Mouse (Mus musculus) brain, embryonic 14.5 days (tissue): Measurements from ENCODE around the gene Slc27a4. TPM values are rescaled to one million over a fixed set of nuclear protein-coding genes. Genes with fewer than 3 reads are reported as not detected.

Experiments
- DNase-seq: peaks from one replicate; pipeline ENCODE4 v3.0.0-alpha.2; 2011; ENCODE audit warnings: low read depth
- CTCF ChIP-seq: fragments of 200-500 bp; IDR thresholded peaks from 2 replicates; pipeline ENCODE4 v1.5.1; 2012; ENCODE audit warnings: inconsistent platforms, mild to moderate bottlenecking, moderate library complexity, borderline replicate concordance; ENCODE audit not compliant: insufficient read depth, insufficient read length; ENCODE audit errors: extremely low read depth
- POLR2A ChIP-seq: fragments of 200-500 bp; IDR thresholded peaks from 2 replicates; pipeline ENCODE4 v1.6.1; 2012; ENCODE audit warnings: mild to moderate bottlenecking, inconsistent platforms, borderline replicate concordance; ENCODE audit not compliant: poor library complexity, insufficient read depth, insufficient read length, severe bottlenecking; ENCODE audit errors: extremely low read depth
- polyA plus RNA-seq: library from polyadenylated mRNA; depleted of rRNA; stranded (reverse); fragments of >200 nt; gene quantifications from 2 replicates; pipeline ENCODE4 v1.2.3, GENCODE M21; 2012

Slc27a4 gene
- polyA plus RNA-seq, 1 experiment: 78.8 TPM

DNA sequence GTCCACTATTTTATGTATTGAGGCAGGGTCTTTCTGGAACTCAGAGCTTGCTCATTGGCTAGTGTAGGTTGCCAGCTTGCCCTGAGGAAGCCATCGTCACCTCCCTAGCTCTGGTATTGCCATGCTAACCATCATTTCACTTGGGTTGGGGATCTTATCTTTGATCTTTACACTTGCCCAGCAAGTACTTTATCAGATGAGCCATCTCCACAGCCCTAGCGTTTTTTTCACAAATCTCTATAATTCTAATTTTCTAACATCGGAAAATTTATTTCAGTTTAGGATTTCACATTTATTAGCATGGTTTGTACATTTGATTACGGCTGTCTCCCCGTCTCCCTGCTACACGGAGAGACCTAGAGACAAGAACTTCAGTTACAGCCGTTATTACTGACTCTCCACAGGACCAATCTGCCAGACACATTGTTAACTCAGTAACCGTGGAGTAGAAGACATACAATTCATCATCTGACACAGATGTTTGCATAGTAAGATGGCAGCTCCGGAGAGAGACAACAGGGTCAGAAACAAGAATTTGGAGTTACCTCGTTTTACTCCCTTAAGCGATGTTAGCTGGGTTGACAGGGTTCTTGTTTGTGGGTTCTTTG, 24.0 kb downstream of the Slc27a4 start:
- TF ChIP-seq CTCF (no peak), POLR2A (no peak)

DNA sequence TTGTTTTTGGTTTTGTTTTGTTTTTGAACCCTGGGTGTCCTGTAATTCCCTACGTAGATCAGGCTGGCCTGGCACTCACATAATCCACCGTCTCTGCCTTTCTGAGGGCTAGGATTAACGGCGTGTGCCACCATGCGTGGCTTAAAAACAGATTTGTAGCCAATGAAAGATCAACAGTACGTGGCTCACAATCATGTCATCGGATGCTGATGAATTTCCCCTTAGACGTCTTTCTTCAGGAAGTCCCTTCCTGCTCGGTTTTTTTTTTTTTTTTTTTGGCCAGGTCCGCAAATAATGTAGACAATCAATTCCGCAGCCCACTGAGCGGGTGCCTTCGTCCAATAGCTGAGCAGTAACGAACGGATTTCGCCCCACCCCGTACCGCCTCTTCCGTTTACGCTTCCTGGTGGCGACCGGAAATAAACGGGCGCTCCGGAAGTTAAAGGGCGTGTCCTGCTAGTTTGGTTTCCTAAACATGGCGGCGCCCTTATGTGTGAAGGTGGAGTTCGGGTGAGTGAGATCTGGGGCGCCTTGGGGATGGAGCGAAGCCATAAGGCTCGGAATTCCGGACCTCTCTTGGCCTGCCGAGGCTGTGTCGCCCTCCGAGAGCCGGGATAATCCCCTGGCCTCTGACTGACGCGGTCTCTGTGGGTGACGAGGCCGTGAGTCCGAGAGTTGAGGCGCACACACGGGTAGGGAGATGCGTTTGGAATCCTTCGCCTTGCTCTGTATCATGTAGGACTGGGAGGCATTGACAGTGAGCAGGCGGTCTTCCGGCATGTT, 24.7 kb downstream of the Slc27a4 start:
- TF ChIP-seq CTCF (no peak), POLR2A (peak; percentile 34; the same call in 1 of the 2 replicates)
- peak; percentile 99 for DNase-seq

More for the DNA sequence above, 24.0 kb downstream of the Slc27a4 start:
- DNase-seq: no peak

DNA sequence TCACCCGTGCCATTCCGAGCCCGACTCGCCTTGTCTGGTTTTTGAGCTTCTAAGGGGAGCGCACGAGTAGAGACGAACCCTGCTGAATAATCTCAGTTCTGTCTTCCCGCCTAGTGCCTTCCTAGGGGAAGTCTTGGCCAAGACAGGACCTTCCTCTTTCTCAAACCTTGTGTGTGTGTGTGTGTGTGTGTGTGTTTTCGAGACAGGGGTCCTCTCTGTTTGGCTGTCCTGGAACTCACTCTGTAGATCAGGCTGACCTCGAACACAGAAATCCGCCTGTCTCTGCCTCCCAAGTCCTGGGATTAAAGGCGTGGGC, 25.2 kb downstream of the Slc27a4 start:
- DNase-seq: no peak
- TF ChIP-seq CTCF (no peak), POLR2A (no peak)

DNA sequence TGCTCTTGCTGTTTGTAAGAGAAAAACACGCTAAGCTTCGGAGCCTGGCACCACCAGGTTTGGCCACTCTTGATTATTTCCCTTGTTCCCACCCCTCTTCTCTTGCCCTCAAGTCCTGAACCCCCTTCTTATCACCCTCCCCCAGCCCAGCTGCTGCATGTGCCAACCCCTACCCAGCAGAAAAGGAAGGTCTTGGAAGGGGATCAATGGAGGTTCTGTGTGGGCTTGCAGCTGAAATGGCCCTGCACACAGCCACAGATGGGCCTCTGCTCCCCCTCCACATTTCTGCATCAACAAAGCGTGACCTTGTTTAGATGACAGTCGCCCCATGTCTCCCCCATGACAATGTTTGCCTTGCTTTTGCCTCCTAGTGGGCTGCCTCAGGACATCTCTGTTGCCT, 28.7 kb downstream of the Slc27a4 start:
- no peak for DNase-seq
- TF ChIP-seq CTCF (no peak), POLR2A (no peak)

DNA sequence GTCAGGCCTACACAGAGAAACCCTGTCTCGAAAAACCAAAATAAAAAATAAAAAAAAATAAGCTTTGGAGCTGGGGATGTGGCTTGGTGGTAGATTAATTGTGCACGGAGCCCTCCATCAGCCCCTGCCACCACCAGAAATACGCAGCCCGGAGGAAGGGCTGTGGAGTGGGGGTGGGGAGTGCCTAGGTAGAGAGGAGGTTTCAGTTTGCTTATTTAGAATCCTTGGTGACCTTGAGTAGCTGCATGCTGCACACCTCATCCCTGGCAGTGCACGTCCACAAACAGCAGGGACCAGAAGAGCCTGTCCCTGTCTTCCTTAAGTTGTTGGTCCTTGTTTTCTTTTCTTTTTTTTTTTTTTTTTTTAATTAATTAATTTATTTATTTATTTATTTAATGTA, 31.4 kb downstream of the Slc27a4 start:
- DNase-seq: no peak
- TF ChIP-seq CTCF (no peak), POLR2A (no peak)

DNA sequence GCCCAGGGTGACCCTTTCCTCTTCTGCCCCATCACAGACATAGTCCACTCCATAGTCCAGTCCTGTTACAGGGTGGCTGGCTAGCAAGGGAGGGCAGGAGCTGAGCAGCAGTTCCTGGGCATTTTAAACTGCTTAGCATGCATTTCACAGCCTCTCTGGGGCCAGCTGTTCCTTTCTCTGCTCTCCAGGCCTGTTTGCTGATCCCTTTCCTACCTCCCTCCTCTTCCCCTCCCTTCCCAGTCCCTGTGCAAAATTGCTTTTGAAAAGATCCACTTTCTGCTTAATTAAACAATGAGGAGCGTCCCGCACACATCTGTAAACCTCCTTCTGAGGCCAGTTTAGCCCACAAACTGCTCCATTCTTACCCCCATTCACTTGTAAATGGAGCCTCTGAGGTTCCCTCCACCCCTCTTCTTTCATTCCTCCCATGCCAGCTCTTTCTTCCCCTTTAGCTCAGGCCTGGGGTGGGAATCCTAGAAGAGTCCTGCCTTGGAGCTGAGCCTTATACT, 33.0 kb downstream of the Slc27a4 start:
- peak; percentile 75 for DNase-seq
- TF ChIP-seq POLR2A (no peak), CTCF (no peak)

DNA sequence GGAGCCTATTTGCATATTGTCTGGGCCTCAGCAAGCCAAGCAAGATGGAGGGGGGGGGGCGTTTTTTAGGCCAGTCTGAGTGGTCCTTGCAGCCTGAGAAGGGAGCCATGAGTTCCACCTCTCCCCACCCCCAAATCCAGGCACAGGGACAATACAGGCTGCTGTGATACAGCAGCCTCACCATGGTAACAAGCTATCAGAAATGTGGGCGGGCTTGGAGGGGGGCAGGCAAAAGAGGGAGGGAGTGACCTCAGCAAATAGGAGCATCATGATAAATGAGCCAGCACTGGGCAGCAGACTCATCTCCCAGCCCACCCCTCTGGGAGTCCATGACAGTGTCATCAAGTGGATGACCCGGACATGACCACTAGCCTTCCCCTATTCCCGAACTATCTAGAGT, 37.0 kb downstream of the Slc27a4 start:
- TF ChIP-seq CTCF (no peak), POLR2A (no peak)
- peak; percentile 78 for DNase-seq

DNA sequence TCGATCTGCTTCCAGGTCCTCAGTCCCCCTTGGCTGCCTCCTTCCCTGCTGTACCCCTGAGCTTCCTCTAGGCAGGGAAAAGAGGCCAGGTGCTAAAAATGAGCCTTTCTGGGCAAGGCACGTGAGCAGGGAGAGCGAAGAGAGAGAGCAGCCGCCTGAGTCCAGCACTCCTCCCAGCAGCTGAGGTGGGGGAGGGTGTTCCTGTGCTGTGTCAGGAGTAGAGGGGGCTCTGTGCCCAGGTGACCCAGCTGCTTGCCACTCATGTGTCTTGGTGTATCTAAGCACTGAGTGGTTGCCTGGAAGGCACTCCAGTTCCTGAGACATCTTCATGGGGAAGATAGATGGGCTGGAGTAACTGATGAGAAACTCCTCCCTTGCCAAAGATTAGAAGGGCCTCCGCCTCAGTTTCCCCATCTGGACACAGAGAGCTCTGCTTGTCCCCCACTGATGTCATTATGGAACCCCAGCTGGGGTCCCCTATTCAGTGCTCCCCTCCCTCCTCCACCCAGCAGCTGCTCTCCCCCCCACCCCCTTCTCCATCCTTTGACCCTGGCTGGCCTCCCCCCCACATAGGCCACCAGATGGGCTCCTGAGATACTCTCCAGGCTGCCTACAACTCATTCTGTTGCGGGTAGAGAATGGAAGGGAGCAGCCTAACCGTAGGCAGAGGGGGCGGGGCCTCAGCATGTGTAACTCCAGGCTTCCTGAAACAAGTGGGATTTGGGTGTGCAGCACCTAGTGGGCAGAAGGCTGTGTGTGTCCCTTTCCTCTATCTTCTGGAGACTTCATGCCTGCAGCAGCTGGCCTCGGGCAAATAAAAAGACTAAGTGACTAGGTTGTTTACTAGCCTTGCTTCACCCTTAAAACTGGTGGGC, 41.0 kb downstream of the Slc27a4 start:
- no peak for TF ChIP-seq POLR2A
- no peak for TF ChIP-seq CTCF
- DNase-seq: no peak

DNA sequence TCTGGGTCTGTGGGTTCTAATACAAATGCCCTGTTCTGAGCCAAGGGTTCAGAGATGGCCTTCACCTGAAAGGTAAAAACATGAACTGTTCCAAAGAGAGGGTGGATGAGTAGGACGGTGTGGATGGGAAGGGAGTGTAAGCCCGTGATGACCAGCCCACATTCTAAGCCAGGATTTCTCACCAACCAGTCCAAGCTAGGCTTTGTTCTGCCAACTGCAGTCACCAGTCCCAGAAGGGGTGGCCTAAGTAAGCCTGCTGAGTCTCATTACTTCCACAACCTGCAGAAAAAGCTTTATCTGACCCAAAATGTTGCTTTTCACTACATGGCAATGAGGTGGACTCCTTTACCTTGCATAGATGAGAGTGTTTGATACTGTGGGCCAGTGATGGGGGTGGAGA, 41.7 kb downstream of the Slc27a4 start:
- no peak for TF ChIP-seq POLR2A
- TF ChIP-seq CTCF: no peak
- DNase-seq: no peak

DNA sequence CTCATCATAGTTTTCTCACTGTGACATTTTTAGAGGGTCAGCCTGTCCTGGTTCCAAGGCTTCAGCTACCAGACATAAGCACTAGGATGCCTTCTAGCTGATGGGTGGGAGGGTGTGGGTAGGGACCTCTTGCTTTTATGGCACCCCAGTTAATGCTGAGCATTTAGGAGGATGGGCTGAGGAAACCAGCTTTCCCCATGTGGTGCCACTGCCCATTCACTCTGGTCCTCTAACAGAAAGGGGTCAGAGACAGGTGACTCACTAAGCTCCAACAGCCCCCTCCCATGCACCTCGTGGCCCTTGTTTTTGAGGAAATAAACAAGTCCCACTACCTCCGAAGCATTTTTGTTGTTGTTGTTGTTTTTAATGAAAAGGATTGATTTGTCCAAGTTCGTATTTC, 42.2 kb downstream of the Slc27a4 start:
- TF ChIP-seq CTCF (no peak), POLR2A (no peak)
- no peak for DNase-seq

DNA sequence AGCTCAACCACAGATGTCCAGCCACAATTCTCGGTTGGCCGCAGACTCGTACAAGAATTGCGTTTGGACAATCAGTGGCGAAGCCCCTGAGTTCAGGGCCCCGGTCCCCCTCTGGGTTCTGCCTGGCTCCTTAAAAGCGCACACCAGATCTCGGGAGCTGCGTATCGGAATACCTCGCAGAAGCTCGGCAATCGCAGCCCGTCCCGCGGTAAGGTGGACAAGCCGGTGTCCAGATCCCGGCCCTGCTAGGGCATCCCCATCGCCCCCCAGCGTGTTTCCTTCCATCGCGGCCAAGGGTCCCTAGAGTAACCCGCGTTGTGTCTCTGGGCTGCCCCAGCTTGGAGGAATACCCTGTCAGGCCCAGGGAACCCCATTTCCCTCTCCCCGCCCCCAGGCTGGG, 43.2 kb downstream of the Slc27a4 start:
- TF ChIP-seq CTCF: no peak
- no peak for TF ChIP-seq POLR2A
- DNase-seq: peak; percentile 31
